Mouse (Mus musculus) bone marrow macrophage, adult 2 months (primary cell): ENCODE measurements around the gene Rassf6. TPM values are rescaled to one million over a fixed set of nuclear protein-coding genes. Genes with fewer than 3 reads are reported as not detected.

Experiments used
- H3K27ac ChIP-seq: 2 replicates; pipeline ENCODE4 v1.5.1; 2012; ENCODE audit warnings: low read depth, low read length; ENCODE audit not compliant: insufficient read depth
- H3K4me1 ChIP-seq: 2 replicates; pipeline ENCODE4 v1.6.1; 2012; ENCODE audit warnings: low read length; ENCODE audit not compliant: control insufficient read depth, insufficient read depth
- H3K4me3 ChIP-seq: 2 replicates; pipeline ENCODE4 v1.5.1; 2012; ENCODE audit warnings: mild to moderate bottlenecking, low read length, moderate library complexity; ENCODE audit not compliant: insufficient read depth
- CTCF ChIP-seq: IDR thresholded peaks from 2 replicates; pipeline ENCODE4 v1.5.1; 2012; ENCODE audit warnings: low read depth, mild to moderate bottlenecking, low read length, moderate library complexity
- POLR2A ChIP-seq: IDR thresholded peaks from 2 replicates; pipeline ENCODE4 v1.6.1; 2012; ENCODE audit warnings: mild to moderate bottlenecking, low read depth, low read length, borderline replicate concordance
- polyA plus RNA-seq: library from polyadenylated mRNA; stranded (reverse); fragments of >200 nt; gene quantifications from 2 replicates; pipeline ENCODE4 v1.2.4, GENCODE M21; 2012; ENCODE audit not compliant: missing spikeins, insufficient read depth, insufficient read length

Gene Rassf6
- polyA plus RNA-seq, 1 experiment: not detected

GRCm38 (mm10) chr5:90603407-90603923, 37.0 kb downstream of the Rassf6 start:
- H3K27ac ChIP-seq: no peak overlapping the region
- TF ChIP-seq POLR2A (no peak), CTCF (no peak)
- H3K4me3 ChIP-seq: peak overlapping the region; percentile 31
- peaks cover 2% of the 10 kb centered on the region; the same call in 1 of the 2 replicates for H3K4me1 ChIP-seq

- TF ChIP-seq POLR2A (no peak), CTCF (peak; percentile 45; the same call in 1 of the 2 replicates)
- H3K4me3 ChIP-seq: no peak overlapping the region
- H3K27ac ChIP-seq: no peak overlapping the region
- H3K4me1 ChIP-seq: peaks cover 2% of the 10 kb centered on the region; the same call in 1 of the 2 replicates
Observed at GRCm38 (mm10) chr5:90601469-90601868, 39.0 kb downstream of the Rassf6 start.

GRCm38 (mm10) chr5:90596155-90596554, 44.3 kb downstream of the Rassf6 start:
- Histone ChIP-seq H3K27ac (no peak overlapping the region), H3K4me3 (no peak overlapping the region), H3K4me1 (peaks cover 17% of the 10 kb centered on the region)
- TF ChIP-seq CTCF (no peak), POLR2A (no peak)

GRCm38 (mm10) chr5:90594945-90595344, 45.5 kb downstream of the Rassf6 start:
- TF ChIP-seq CTCF (no peak), POLR2A (no peak)

GRCm38 (mm10) chr5:90591936-90592335, 48.5 kb downstream of the Rassf6 start:
- Histone ChIP-seq H3K27ac (no peak overlapping the region), H3K4me3 (no peak overlapping the region), H3K4me1 (peaks cover 17% of the 10 kb centered on the region)
- no peak for TF ChIP-seq CTCF
- TF ChIP-seq POLR2A: no peak

More at GRCm38 (mm10) chr5:90594945-90595344, 45.5 kb downstream of the Rassf6 start:
- no peak overlapping the region for H3K27ac ChIP-seq
- no peak overlapping the region for H3K4me3 ChIP-seq
- peaks cover 17% of the 10 kb centered on the region for H3K4me1 ChIP-seq

- Histone ChIP-seq H3K27ac (no peak overlapping the region), H3K4me3 (no peak overlapping the region), H3K4me1 (peaks cover 17% of the 10 kb centered on the region)
- no peak for TF ChIP-seq CTCF
- no peak for TF ChIP-seq POLR2A
Observed at GRCm38 (mm10) chr5:90590676-90591075, 49.8 kb downstream of the Rassf6 start.

- peaks cover 15% of the 10 kb centered on the region for H3K4me1 ChIP-seq
- no peak overlapping the region for H3K27ac ChIP-seq
- peak overlapping the region; percentile 49 for H3K4me3 ChIP-seq
- TF ChIP-seq CTCF (peak; percentile 89), POLR2A (no peak)
Observed at GRCm38 (mm10) chr5:90588708-90589595, 51.5 kb downstream of the Rassf6 start.

GRCm38 (mm10) chr5:90588104-90588503, 52.4 kb downstream of the Rassf6 start:
- Histone ChIP-seq H3K27ac (no peak overlapping the region), H3K4me3 (no peak overlapping the region), H3K4me1 (peaks cover 15% of the 10 kb centered on the region)
- no peak for TF ChIP-seq POLR2A
- TF ChIP-seq CTCF: no peak

- TF ChIP-seq CTCF (no peak), POLR2A (no peak)
- peaks cover 3% of the 10 kb centered on the region; the same call in 1 of the 2 replicates for H3K4me1 ChIP-seq
- H3K4me3 ChIP-seq: no peak overlapping the region
- no peak overlapping the region for H3K27ac ChIP-seq
Observed at GRCm38 (mm10) chr5:90586511-90586910, 53.9 kb downstream of the Rassf6 start.

GRCm38 (mm10) chr5:90584799-90585198, 55.7 kb downstream of the Rassf6 start:
- Histone ChIP-seq H3K4me1 (peaks cover 3% of the 10 kb centered on the region; the same call in 1 of the 2 replicates), H3K4me3 (no peak overlapping the region), H3K27ac (no peak overlapping the region)
- no peak for TF ChIP-seq POLR2A
- no peak for TF ChIP-seq CTCF
